Mouse (Mus musculus): ENCODE measurements at regions not wholly inside any gene's neighbourhood (a gene's known extent, or its start where the extent isn't known, plus 50 kb on each side); places are given as distances from the start of the nearest gene placed in this dataset.

GRCm38 (mm10) chr15:54112406-54112805 lies 227.7 kb downstream of the Gm7489 start:
- H3K9ac ChIP-seq (ENCODE audit: low read depth, low read length, severe bottlenecking), result no peak overlapping the region
- DNase-seq (ENCODE audit: low spot score), result no peak
- no peaks in the 10 kb centered on the region for H3K4me1 ChIP-seq (ENCODE audit: control insufficient read depth, insufficient read depth, low read length)
- H3K36me3 ChIP-seq (ENCODE audit: control insufficient read depth, insufficient read depth, low read length), result no peaks in the 10 kb centered on the region
- no peak overlapping the region for H3K4me3 ChIP-seq (replicated peaks; ENCODE audit: low read length)
- no peak for TF ChIP-seq POLR2A (IDR thresholded peaks at IDR 0.05; ENCODE audit: borderline replicate concordance, extremely low read depth, insufficient read depth, insufficient read length)
- H3K4me2 ChIP-seq (replicated peaks; ENCODE audit: low read depth, low read length, severe bottlenecking), result no peak overlapping the region
- H3K27me3 ChIP-seq (ENCODE audit: control insufficient read depth, insufficient read depth, low read length), result no peaks in the 10 kb centered on the region
- no peak overlapping the region for H3K27ac ChIP-seq (replicated peaks; ENCODE audit: low read depth, low read length)
- 54% methylated on average over 2 of the region's 2 CpGs for WGBS
- no peaks in the 10 kb centered on the region for H3K9me3 ChIP-seq (ENCODE audit: control insufficient read depth, low read length)
- ATAC-seq (ENCODE audit: low FRiP score, low read depth), result no peak

GRCm38 (mm10) chr15:54114096-54114512 lies 229.4 kb downstream of the Gm7489 start:
- H3K4me3 ChIP-seq (replicated peaks; ENCODE audit: low read length), result no peak overlapping the region
- TF ChIP-seq POLR2A (IDR thresholded peaks at IDR 0.05; ENCODE audit: borderline replicate concordance, extremely low read depth, insufficient read depth, insufficient read length), result no peak
- WGBS, result 84% methylated on average over 5 of the region's 5 CpGs
- no peak overlapping the region for H3K27ac ChIP-seq (replicated peaks; ENCODE audit: low read depth, low read length)
- no peak for ATAC-seq (ENCODE audit: low FRiP score, low read depth)
- no peaks in the 10 kb centered on the region for H3K9me3 ChIP-seq (ENCODE audit: control insufficient read depth, low read length)
- no peak overlapping the region for H3K4me2 ChIP-seq (replicated peaks; ENCODE audit: low read depth, low read length, severe bottlenecking)
- no peak overlapping the region for H3K9ac ChIP-seq (ENCODE audit: low read depth, low read length, severe bottlenecking)
- no peaks in the 10 kb centered on the region for H3K36me3 ChIP-seq (ENCODE audit: control insufficient read depth, insufficient read depth, low read length)
- H3K27me3 ChIP-seq (ENCODE audit: control insufficient read depth, insufficient read depth, low read length), result no peaks in the 10 kb centered on the region
- H3K4me1 ChIP-seq (ENCODE audit: control insufficient read depth, insufficient read depth, low read length), result no peaks in the 10 kb centered on the region
- no peak for DNase-seq (ENCODE audit: low spot score)

GRCm38 (mm10) chr15:54117967-54118538 lies 233.3 kb downstream of the Gm7489 start:
- no peak overlapping the region for H3K4me3 ChIP-seq (replicated peaks; ENCODE audit: low read length)
- no peaks in the 10 kb centered on the region for H3K27me3 ChIP-seq (ENCODE audit: control insufficient read depth, insufficient read depth, low read length)
- ATAC-seq (ENCODE audit: low FRiP score, low read depth), result no peak
- 81% methylated on average over 5 of the region's 5 CpGs for WGBS
- no peak for TF ChIP-seq POLR2A (IDR thresholded peaks at IDR 0.05; ENCODE audit: borderline replicate concordance, extremely low read depth, insufficient read depth, insufficient read length)
- no peak overlapping the region for H3K9ac ChIP-seq (ENCODE audit: low read depth, low read length, severe bottlenecking)
- no peaks in the 10 kb centered on the region for H3K36me3 ChIP-seq (ENCODE audit: control insufficient read depth, insufficient read depth, low read length)
- no peaks in the 10 kb centered on the region for H3K4me1 ChIP-seq (ENCODE audit: control insufficient read depth, insufficient read depth, low read length)
- no peak for DNase-seq (ENCODE audit: low spot score)
- no peak overlapping the region for H3K27ac ChIP-seq (replicated peaks; ENCODE audit: low read depth, low read length)
- H3K9me3 ChIP-seq (ENCODE audit: control insufficient read depth, low read length), result no peaks in the 10 kb centered on the region
- no peak overlapping the region for H3K4me2 ChIP-seq (replicated peaks; ENCODE audit: low read depth, low read length, severe bottlenecking)

- no peak for TF ChIP-seq POLR2A (IDR thresholded peaks at IDR 0.05; ENCODE audit: borderline replicate concordance, extremely low read depth, insufficient read depth, insufficient read length)
- WGBS, result 70% methylated on average over 3 of the region's 3 CpGs
Observed at GRCm38 (mm10) chr15:54120456-54120855, 235.8 kb downstream of the Gm7489 start.

GRCm38 (mm10) chr15:54164350-54164749 lies 279.6 kb downstream of the Gm7489 start:
- no peaks in the 10 kb centered on the region for H3K4me1 ChIP-seq (ENCODE audit: control insufficient read depth, insufficient read depth, low read length)
- no peaks in the 10 kb centered on the region for H3K9me3 ChIP-seq (ENCODE audit: control insufficient read depth, low read length)
- WGBS, result 46% methylated on average over 1 of the region's 1 CpGs
- no peak for DNase-seq (ENCODE audit: low spot score)
- no peak overlapping the region for H3K9ac ChIP-seq (ENCODE audit: low read depth, low read length, severe bottlenecking)
- no peaks in the 10 kb centered on the region for H3K27me3 ChIP-seq (ENCODE audit: control insufficient read depth, insufficient read depth, low read length)
- TF ChIP-seq POLR2A (IDR thresholded peaks at IDR 0.05; ENCODE audit: borderline replicate concordance, extremely low read depth, insufficient read depth, insufficient read length), result no peak
- H3K27ac ChIP-seq (replicated peaks; ENCODE audit: low read depth, low read length), result no peak overlapping the region
- no peak for ATAC-seq (ENCODE audit: low FRiP score, low read depth)
- no peak overlapping the region for H3K4me3 ChIP-seq (replicated peaks; ENCODE audit: low read length)
- H3K36me3 ChIP-seq (ENCODE audit: control insufficient read depth, insufficient read depth, low read length), result no peaks in the 10 kb centered on the region
- H3K4me2 ChIP-seq (replicated peaks; ENCODE audit: low read depth, low read length, severe bottlenecking), result no peak overlapping the region

More at GRCm38 (mm10) chr15:54120456-54120855, 235.8 kb downstream of the Gm7489 start:
- no peaks in the 10 kb centered on the region for H3K36me3 ChIP-seq (ENCODE audit: control insufficient read depth, insufficient read depth, low read length)
- no peak overlapping the region for H3K4me2 ChIP-seq (replicated peaks; ENCODE audit: low read depth, low read length, severe bottlenecking)
- ATAC-seq (ENCODE audit: low FRiP score, low read depth), result no peak
- H3K9me3 ChIP-seq (ENCODE audit: control insufficient read depth, low read length), result no peaks in the 10 kb centered on the region
- H3K27me3 ChIP-seq (ENCODE audit: control insufficient read depth, insufficient read depth, low read length), result no peaks in the 10 kb centered on the region
- H3K4me3 ChIP-seq (replicated peaks; ENCODE audit: low read length), result no peak overlapping the region
- H3K4me1 ChIP-seq (ENCODE audit: control insufficient read depth, insufficient read depth, low read length), result no peaks in the 10 kb centered on the region
- no peak overlapping the region for H3K27ac ChIP-seq (replicated peaks; ENCODE audit: low read depth, low read length)
- H3K9ac ChIP-seq (ENCODE audit: low read depth, low read length, severe bottlenecking), result no peak overlapping the region
- no peak for DNase-seq (ENCODE audit: low spot score)

Measured in limb, embryonic 14.5 days (tissue).